Mouse (Mus musculus): Measurements from ENCODE around the gene Zfp219.
A peak's percentile ranks its signal among the peaks of the same experiment; 100 is the strongest.

Gene Zfp219

DNA sequence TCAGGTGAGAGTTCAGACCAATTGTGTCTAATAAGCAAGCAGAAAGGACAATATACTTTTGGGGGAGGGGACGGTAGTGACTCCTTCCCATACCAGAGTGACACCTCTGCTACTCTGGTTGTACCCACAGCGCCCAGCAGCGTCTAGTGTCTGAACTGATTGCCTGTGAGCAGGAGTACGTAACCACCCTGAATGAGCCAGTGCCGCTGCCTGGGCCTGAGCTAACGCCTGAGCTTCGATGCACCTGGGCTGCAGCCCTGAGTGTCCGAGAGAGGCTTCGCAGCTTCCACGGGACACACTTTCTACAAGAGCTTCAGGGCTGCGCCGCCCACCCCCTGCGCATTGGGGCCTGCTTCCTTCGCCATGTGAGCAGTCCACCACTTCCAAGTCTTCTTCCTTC is 23.1 kb downstream of the Zfp219 start:
- no peak for DNase-seq (ENCODE audit: low spot score)

GRCm38 (mm10) chr14:51996866-51997265 is 23.7 kb downstream of the Zfp219 start:
- DNase-seq (ENCODE audit: low spot score), result no peak

GRCm38 (mm10) chr14:51996231-51996841 is 24.2 kb downstream of the Zfp219 start:
- no peak for DNase-seq (ENCODE audit: low spot score)

- DNase-seq (ENCODE audit: low spot score), result no peak
Observed at GRCm38 (mm10) chr14:51995219-51995871, 25.2 kb downstream of the Zfp219 start.

DNA sequence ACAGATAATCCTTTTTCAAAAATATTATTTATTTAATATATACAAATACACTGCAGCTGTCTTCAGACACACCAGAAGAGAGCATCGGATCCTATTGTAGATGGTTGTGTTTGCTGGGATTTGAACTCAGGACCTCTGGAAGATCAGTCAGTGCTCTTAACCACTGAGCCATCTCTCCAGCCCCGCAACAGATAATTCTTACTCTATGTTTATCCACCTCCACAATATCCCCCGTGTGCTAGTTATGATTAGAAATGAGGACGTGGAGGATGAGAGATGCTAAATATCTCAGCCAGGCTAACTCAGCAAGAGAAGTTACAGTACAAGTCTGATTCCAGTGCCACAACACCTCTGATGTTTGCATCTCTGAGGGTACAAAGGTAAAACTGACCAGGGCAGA is 26.1 kb downstream of the Zfp219 start:
- DNase-seq (ENCODE audit: low spot score), result no peak

DNA sequence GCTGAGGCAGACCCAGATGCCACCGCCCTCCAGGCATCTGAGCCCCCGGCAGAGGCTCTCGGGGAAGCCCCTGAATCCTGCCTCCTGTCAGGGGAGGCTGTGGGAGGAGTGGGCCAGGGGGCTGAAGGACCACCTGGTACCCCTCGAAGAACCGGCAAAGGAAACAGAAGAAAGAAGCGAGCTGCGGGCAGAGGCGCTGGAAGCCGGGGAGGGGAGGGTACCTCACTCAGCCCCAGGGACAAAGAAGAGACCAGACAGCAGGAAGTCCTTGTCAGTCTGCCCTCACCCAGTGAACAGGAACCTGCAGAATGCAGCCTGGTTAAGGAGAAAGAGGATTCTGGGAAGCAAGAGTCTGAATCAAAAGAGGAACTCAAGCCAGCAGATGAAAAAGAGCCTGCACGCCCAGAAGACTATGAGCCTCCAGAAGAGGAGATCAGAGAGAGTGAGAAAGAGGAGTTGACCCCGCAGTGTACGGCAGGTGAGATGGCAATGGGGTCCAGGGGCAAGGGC is 31.0 kb downstream of the Zfp219 start:
- DNase-seq (ENCODE audit: low spot score), result no peak

- DNase-seq (ENCODE audit: low spot score), result no peak
Observed at GRCm38 (mm10) chr14:51988731-51989130, 31.8 kb downstream of the Zfp219 start.

DNA sequence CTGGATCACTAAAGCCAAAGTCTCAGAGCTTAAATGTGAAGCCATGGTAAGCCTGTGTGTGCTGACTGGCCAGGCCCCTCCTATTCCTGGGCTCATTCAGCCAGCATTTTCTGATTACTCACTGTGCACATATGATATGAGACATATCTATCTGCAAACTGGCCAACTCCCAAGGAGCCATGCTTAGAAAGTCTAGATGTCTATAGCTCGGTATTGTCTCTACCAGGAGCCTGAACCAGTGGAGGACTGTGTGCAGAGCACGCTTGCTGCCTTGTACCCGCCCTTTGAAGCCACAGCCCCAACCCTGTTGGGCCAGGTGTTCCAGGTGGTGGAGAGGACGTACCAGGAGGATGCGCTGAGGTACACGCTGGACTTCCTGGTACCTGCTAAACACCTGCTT is 33.4 kb downstream of the Zfp219 start:
- DNase-seq (ENCODE audit: low spot score), result no peak

- DNase-seq (ENCODE audit: low spot score), result no peak
Observed at GRCm38 (mm10) chr14:51986153-51986505, 34.4 kb downstream of the Zfp219 start.

GRCm38 (mm10) chr14:51985301-51986152 is 35.0 kb downstream of the Zfp219 start:
- peak; percentile 59 for DNase-seq (ENCODE audit: low spot score)

DNA sequence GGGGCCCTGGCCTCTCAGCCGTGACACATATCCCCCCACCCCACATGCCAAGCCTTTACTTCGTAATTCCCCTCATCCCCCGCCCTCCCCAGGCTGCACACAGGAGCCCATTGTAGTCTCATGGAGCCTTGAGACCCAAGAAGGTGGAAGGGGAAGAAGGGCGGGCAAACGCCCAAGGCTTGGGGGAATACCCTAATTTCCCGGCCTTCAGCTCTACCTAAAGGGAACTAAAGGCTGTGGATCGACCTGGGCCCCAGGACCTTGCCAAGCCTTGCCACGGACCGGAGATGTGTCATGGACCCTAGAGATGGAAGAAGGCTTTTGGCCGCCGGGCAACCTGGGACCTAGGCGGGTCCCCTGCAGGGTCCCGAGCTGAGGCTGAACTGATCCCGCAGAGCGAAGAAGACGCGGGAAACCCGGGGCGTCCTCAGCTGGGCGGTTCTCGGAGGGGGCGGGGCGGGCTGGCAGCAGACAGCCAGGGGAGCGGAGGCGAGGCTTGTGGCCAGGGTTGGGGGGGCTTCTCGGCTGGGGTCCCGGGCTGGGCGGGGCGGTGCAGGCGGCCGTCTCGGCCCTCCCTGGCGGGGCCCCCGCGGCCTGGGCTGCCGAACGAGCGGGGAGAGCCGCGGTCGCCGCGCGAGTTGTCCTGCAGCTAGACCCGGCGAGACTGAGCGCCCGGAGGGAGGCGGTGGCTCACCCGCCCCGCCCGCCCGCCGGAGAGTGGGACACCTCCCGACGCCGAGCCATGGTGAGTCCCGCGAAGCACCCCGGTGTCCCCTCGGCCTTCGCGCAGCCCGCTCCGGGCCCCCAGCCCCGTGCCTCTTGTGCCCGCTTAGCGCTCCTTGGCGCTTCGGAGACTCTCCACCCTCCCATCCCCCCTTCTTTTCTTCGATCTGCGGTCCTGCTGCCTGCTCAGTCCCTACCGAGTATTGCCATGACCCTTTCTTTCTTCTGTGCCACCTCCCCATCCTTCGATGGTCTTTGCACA is 36.0 kb downstream of the Zfp219 start, which contains the start of gene Arhgef40:
TSS of gene Arhgef40 (plus strand) at position 473 of the 985 bp plus-strand sequence.
- peak; percentile 71 for DNase-seq (ENCODE audit: low spot score)

- no peak for DNase-seq (ENCODE audit: low spot score)
Observed at GRCm38 (mm10) chr14:51983855-51984246, 36.7 kb downstream of the Zfp219 start.

GRCm38 (mm10) chr14:51983251-51983650 is 37.3 kb downstream of the Zfp219 start:
- DNase-seq (ENCODE audit: low spot score), result no peak

GRCm38 (mm10) chr14:51979252-51979651 is 41.3 kb downstream of the Zfp219 start:
- DNase-seq (ENCODE audit: low spot score), result no peak

DNA sequence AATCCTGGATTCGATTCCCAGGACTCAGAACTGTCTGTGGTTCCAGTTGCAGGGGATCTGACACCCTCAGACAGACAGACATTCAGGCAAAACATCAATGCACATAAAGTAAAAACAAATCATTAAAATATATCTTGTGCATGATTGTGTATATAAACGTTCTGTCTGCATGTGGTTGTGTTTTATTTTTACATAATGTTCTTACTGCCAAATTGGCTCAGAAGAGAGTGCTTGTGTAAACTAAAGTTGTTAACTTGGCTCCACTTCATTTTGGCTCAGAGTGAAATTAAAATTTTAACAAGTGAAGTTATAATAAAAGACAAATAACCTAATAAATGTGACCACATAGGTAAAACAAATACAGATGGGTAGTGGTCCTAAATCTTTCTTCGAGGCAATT is 53.1 kb downstream of the Zfp219 start:
- no peak for DNase-seq (ENCODE audit: low spot score)

DNA sequence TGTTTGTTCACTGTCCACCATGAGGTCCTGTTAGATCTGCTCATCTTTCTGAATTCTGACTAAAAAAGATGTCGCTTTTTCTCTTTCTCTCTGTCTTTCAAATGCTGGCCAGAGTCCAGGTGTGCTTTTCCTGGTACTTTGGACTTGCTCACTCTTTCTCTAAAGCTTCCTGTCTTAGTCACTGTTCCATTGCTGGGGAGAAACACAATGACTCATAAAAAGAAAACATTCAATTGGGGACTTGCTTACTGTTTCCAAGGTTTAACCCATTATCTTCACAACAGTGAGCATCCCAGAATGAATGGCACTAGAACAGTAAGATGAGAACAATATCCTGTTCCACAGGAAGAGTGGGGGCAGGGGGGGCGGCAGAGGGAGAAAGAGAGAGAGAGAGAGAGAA is 60.2 kb downstream of the Zfp219 start:
- no peak for DNase-seq (ENCODE audit: low spot score)

Data from urinary bladder, postnatal 25 days (tissue).